Mouse (Mus musculus) liver (tissue): ENCODE results near the gene Hirip3.
"Not testable (repeated sequence)": the region's sequence is repeated elsewhere in the genome, so short reads cannot be mapped to it uniquely, and the experiment has no call there.

Experiments
- DNase-seq: peaks from one replicate; pipeline ENCODE4 v3.0.0-alpha.2; 2020; ENCODE audit warnings: mixed read lengths

Hirip3 gene

GRCm38 (mm10) chr7:126856741-126857420 is 4.9 kb upstream of the Hirip3 start:
- DNase-seq = no peak

- DNase-seq = no peak
These were observed 785 bp upstream of the Hirip3 start for GRCm38 (mm10) chr7:126860987-126861386.

- DNase-seq = peak; percentile 95
These were observed 494 bp downstream of the Hirip3 start, which contains the start of gene Ino80e for GRCm38 (mm10) chr7:126862147-126862784. Gene Ino80e (minus strand): TSS chr7:126862377.

GRCm38 (mm10) chr7:126863791-126864190 is 2.0 kb downstream of the Hirip3 start:
- DNase-seq = no peak

GRCm38 (mm10) chr7:126867534-126867933 is 5.8 kb downstream of the Hirip3 start:
- no peak for DNase-seq

- DNase-seq = no peak
These were observed 6.2 kb downstream of the Hirip3 start for GRCm38 (mm10) chr7:126868003-126868402.

GRCm38 (mm10) chr7:126869780-126870519 is 8.2 kb downstream of the Hirip3 start:
- no peak for DNase-seq

- DNase-seq = no peak
These were observed 8.7 kb downstream of the Hirip3 start for GRCm38 (mm10) chr7:126870520-126870891.

- DNase-seq = no peak
These were observed 15.5 kb downstream of the Hirip3 start for GRCm38 (mm10) chr7:126877239-126877638.

- DNase-seq = no peak
These were observed 19.3 kb downstream of the Hirip3 start for GRCm38 (mm10) chr7:126881040-126881439.

- DNase-seq = peak; percentile 42
These were observed 22.0 kb downstream of the Hirip3 start for GRCm38 (mm10) chr7:126883731-126884181.

GRCm38 (mm10) chr7:126884286-126885164 is 22.8 kb downstream of the Hirip3 start, which contains the start of gene Taok2:
Gene Taok2 (minus strand): TSS chr7:126884703.
- peak; percentile 99 for DNase-seq

- DNase-seq = no peak
These were observed 25.5 kb downstream of the Hirip3 start for GRCm38 (mm10) chr7:126887281-126887680.

- no peak for DNase-seq
These were observed 27.1 kb downstream of the Hirip3 start for GRCm38 (mm10) chr7:126888852-126889251.

GRCm38 (mm10) chr7:126896912-126897311 is 35.1 kb downstream of the Hirip3 start:
- DNase-seq = no peak

GRCm38 (mm10) chr7:126897390-126898101 is 35.8 kb downstream of the Hirip3 start:
- DNase-seq = peak; percentile 25

GRCm38 (mm10) chr7:126898102-126898990 is 36.6 kb downstream of the Hirip3 start:
- peak; percentile 99 for DNase-seq

- DNase-seq = not testable (repeated sequence)
These were observed 38.0 kb downstream of the Hirip3 start for GRCm38 (mm10) chr7:126899781-126900180.

- DNase-seq = no peak
These were observed 43.8 kb downstream of the Hirip3 start for GRCm38 (mm10) chr7:126905590-126905989.

GRCm38 (mm10) chr7:126914844-126915243 is 53.1 kb downstream of the Hirip3 start:
- DNase-seq = no peak
